Comparison of ENCODE assay signal across 29 mouse cellular contexts in the genomic region with DNA sequence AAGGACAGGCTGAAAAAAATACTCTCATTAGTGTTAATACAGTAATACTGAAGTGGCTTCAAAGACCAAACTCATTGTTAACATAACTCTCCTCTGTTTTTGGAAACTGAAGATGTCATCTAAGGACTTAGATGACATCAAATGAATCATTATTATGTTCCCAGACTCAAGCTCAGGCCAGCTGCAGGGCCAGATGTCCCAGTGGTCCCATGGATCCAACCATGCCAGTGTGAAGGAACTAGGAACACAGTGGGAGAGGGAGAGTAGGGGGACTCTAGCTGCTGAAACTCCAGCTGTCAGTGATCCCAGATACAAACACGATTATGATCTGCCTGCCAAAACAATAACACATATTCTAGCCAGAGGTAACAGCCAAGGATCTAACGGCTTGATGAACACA. TPM values are rescaled to one million over a fixed set of nuclear protein-coding genes. Genes with fewer than 3 reads are reported as not detected.
DNase-seq lines count a peak whose midpoint lies in the region; TF ChIP-seq lines count a peak whose summit lies in the region.
"Had no signal": no experiment of that assay in that cellular context is flagged by ENCODE, and none has a peak within 500 bp of the region (broad histone marks: within the 10 kb centered on the region; RNA-seq: fewer than 3 reads in every experiment).

No protein-coding gene starts in this region.

- in situ Hi-C loops in CH12.LX (cut with MboI; ENCODE audit: low pct_ligation_motif_present, low pct_unique_long_range_greater_than_20kb, low sequenced_read_pairs): no loop called here

- no peaks in the 10 kb centered on the region for H3K79me2 ChIP-seq in CH12.LX (replicated peaks; ENCODE audit: control insufficient read depth, extremely low read depth, insufficient read depth, poor library complexity, severe bottlenecking)

- no peak for TF ChIP-seq EP300 in CH12.LX (IDR thresholded peaks at IDR 0.05; ENCODE audit: low read length)

- no peak for TF ChIP-seq CTCF in kidney, adult 2 months (conservative IDR thresholded peaks at IDR 0.05; ENCODE audit: insufficient read depth, insufficient read length, low read depth, low read length)
- TF ChIP-seq CTCF in CH12.LX (conservative IDR thresholded peaks at IDR 0.05 in 1 of 2, IDR thresholded peaks at IDR 0.05 in 1 of 2; ENCODE audit: low read depth in 2 of 2, low read length in 2 of 2): no peak

- TF ChIP-seq RAD21 in CH12.LX (IDR thresholded peaks at IDR 0.05; ENCODE audit: low read depth, low read length): no peak

- WGBS in kidney, adult 2 months: 75% methylated on average over 2 of the region's 2 CpGs

- dilution Hi-C loops in CH12.LX (cut with MboI; ENCODE audit: extremely low pct_ligation_motif_present, extremely low pct_unique_long_range_greater_than_20kb, low sequenced_read_pairs): no loop called here

- H3K4me3 ChIP-seq in kidney, adult 2 months (ENCODE audit: insufficient read depth, low read depth, low read length): no peak overlapping the region
- no peak overlapping the region for H3K4me3 ChIP-seq in CH12.LX (replicated peaks in 1 of 3; ENCODE audit: low read depth in 2 of 3, low read length in 2 of 3, poor library complexity in 1 of 3)
- H3K4me3 ChIP-seq: forebrain, embryonic 10.5 days; forebrain, embryonic 13.5 days; heart, embryonic 12.5 days; heart, embryonic 15.5 days; hindbrain, embryonic 10.5 days; hindbrain, embryonic 13.5 days; intestine, embryonic 15.5 days had no signal

- DNase-seq in gastrocnemius, postnatal 25 days: peak; percentile 40
- DNase-seq in gastrocnemius, postnatal 10 days: no peak
- peak; percentile 37 for DNase-seq in kidney, postnatal 10 days
- DNase-seq in kidney, adult 2 months: no peak
- no peak for DNase-seq in CH12.LX (ENCODE audit: extremely low read depth)
- peak; percentile 67 for DNase-seq in skeletal muscle tissue, adult 2 months (ENCODE audit: low read depth, low spot score)
- DNase-seq: adrenal gland, adult 8-10 months; adrenal gland, postnatal 25 days; cerebellum, adult 18-20 months; cerebellum, adult 9-10 months; cerebellum, postnatal 14 days; heart, postnatal 10 days; heart, postnatal 36 days had no signal

- no peaks in the 10 kb centered on the region for H3K27me3 ChIP-seq in kidney, adult 2 months (replicated peaks; ENCODE audit: control insufficient read depth, insufficient read depth, low read length)
- H3K27me3 ChIP-seq in CH12.LX (replicated peaks): no peaks in the 10 kb centered on the region
- H3K27me3 ChIP-seq: forebrain, embryonic 13.5 days; heart, embryonic 12.5 days; heart, embryonic 15.5 days; hindbrain, embryonic 13.5 days; intestine, embryonic 15.5 days had no signal

- H3K4me2 ChIP-seq in CH12.LX (ENCODE audit: insufficient read depth, low read depth, poor library complexity, severe bottlenecking): no peak overlapping the region
- H3K4me2 ChIP-seq: forebrain, embryonic 13.5 days; heart, embryonic 12.5 days; heart, embryonic 15.5 days; hindbrain, embryonic 13.5 days; intestine, embryonic 15.5 days had no signal

- no peak overlapping the region for H3K27ac ChIP-seq in kidney, adult 2 months (ENCODE audit: insufficient read depth, low read depth, low read length)
- peak overlapping the region; percentile 67 for H3K27ac ChIP-seq in CH12.LX (ENCODE audit: insufficient read depth, low read depth)
- H3K27ac ChIP-seq: forebrain, embryonic 10.5 days; forebrain, embryonic 13.5 days; heart, embryonic 15.5 days; hindbrain, embryonic 10.5 days; hindbrain, embryonic 13.5 days; intestine, embryonic 15.5 days had no signal

- no peaks in the 10 kb centered on the region for H3K36me3 ChIP-seq in kidney, adult 2 months (ENCODE audit: control insufficient read depth, insufficient read depth, low read length)
- H3K36me3 ChIP-seq in CH12.LX (replicated peaks in 1 of 2; ENCODE audit: control insufficient read depth in 1 of 2, insufficient read depth in 1 of 2, low read length in 1 of 2): no peaks in the 10 kb centered on the region
- H3K36me3 ChIP-seq: forebrain, embryonic 10.5 days; heart, embryonic 12.5 days; heart, embryonic 15.5 days; hindbrain, embryonic 10.5 days; hindbrain, embryonic 13.5 days; intestine, embryonic 15.5 days had no signal

- TF ChIP-seq POLR2A in kidney, adult 2 months (IDR thresholded peaks at IDR 0.05; ENCODE audit: low read depth, low read length): no peak
- no peak for TF ChIP-seq POLR2A in CH12.LX (IDR thresholded peaks at IDR 0.05; ENCODE audit: low read depth, low read length)

- no peaks in the 10 kb centered on the region for H3K9me3 ChIP-seq in CH12.LX (replicated peaks; ENCODE audit: low read length)
- H3K9me3 ChIP-seq: forebrain, embryonic 10.5 days; forebrain, embryonic 13.5 days; heart, embryonic 12.5 days; heart, embryonic 15.5 days; hindbrain, embryonic 10.5 days; hindbrain, embryonic 13.5 days; intestine, embryonic 15.5 days had no signal

- H3K9ac ChIP-seq in CH12.LX (ENCODE audit: insufficient read depth, low read depth): no peak overlapping the region
- H3K9ac ChIP-seq: forebrain, embryonic 13.5 days; heart, embryonic 12.5 days; heart, embryonic 15.5 days; hindbrain, embryonic 13.5 days; intestine, embryonic 15.5 days had no signal

- no peaks in the 10 kb centered on the region for H3K4me1 ChIP-seq in kidney, adult 2 months (ENCODE audit: control insufficient read depth, insufficient read depth, low read length)
- H3K4me1 ChIP-seq in CH12.LX (ENCODE audit: control insufficient read depth in 1 of 2, insufficient read depth in 2 of 2): peaks cover 26 to 75% of the 10 kb centered on the region in 2 experiments
- H3K4me1 ChIP-seq: forebrain, embryonic 13.5 days; hindbrain, embryonic 10.5 days; hindbrain, embryonic 13.5 days; intestine, embryonic 15.5 days had no signal

TF ChIP-seq in CH12.LX, 34 proteins besides CTCF, POLR2A, EP300 and RAD21:
- no peak for TF ChIP-seq CHD1 (IDR thresholded peaks at IDR 0.05; ENCODE audit: low read depth, low read length)
- no peak for TF ChIP-seq ETS1 (conservative IDR thresholded peaks at IDR 0.05; ENCODE audit: low read depth, low read length)
- no peak for TF ChIP-seq UBTF (IDR thresholded peaks at IDR 0.05; ENCODE audit: low read depth, low read length)
- TF ChIP-seq TCF12 (IDR thresholded peaks at IDR 0.05; ENCODE audit: low read depth, low read length): no peak
- no peak for TF ChIP-seq JUN (IDR thresholded peaks at IDR 0.05; ENCODE audit: insufficient read depth, low read depth, low read length)
- TF ChIP-seq MEF2A (IDR thresholded peaks at IDR 0.05; ENCODE audit: borderline replicate concordance, low read depth, low read length): no peak
- no peak for TF ChIP-seq SIN3A (IDR thresholded peaks at IDR 0.05; ENCODE audit: low read length)
- no peak for TF ChIP-seq KAT2A (IDR thresholded peaks at IDR 0.05; ENCODE audit: insufficient replicate concordance, low read length)
- no peak for TF ChIP-seq CHD2 (IDR thresholded peaks at IDR 0.05; ENCODE audit: low read length)
- TF ChIP-seq MYC (IDR thresholded peaks at IDR 0.05; ENCODE audit: low read depth, low read length): no peak
- no peak for TF ChIP-seq USF1 (IDR thresholded peaks at IDR 0.05; ENCODE audit: low read depth, low read length)

RNA-seq across cellular contexts. Expression of a gene that starts 39.5 kb away (rescaled TPM):
- not detected for total RNA-seq in gastrocnemius, postnatal 25 days (2021)
- under 1 TPM; 0.07 to 0.12 TPM for total RNA-seq in gastrocnemius, postnatal 10 days (2021)
- polyA plus RNA-seq in kidney, adult 2 months (2012; rRNA removed): 0.10 and 0.39 TPM in 2 replicates
- total RNA-seq in CH12.LX (2012; rRNA removed) (0.08 and 0.13 TPM in 2 replicates), CH12.LX (2014; rRNA removed) (not detected in 2 replicates)
- 0.11 TPM in 1 of 2 replicates, not detected in the other for polyA plus RNA-seq in CH12.LX (2012; ENCODE audit: insufficient read length, low read depth)
- total RNA-seq: adrenal gland, postnatal 25 days; ES-E14; gastrocnemius, adult 8-10 months; granulocyte monocyte progenitor cell, adult 5-6 weeks had no signal
- polyA plus RNA-seq: C2C12 had no signal

RNA-seq across cellular contexts. Expression of a gene that starts 51.5 kb away (rescaled TPM):
- not detected for total RNA-seq in gastrocnemius, postnatal 25 days (2021)
- not detected for total RNA-seq in gastrocnemius, postnatal 10 days (2021)
- polyA plus RNA-seq in kidney, adult 2 months (2012; rRNA removed): 0.27 TPM in 1 of 2 replicates, not detected in the other
- total RNA-seq in CH12.LX (2012; rRNA removed): 27.4 and 54.7 TPM in 2 replicates
- 49.8 and 53.7 TPM in 2 replicates for total RNA-seq in CH12.LX (2014; rRNA removed)
- 11.6 and 13.1 TPM in 2 replicates for polyA plus RNA-seq in CH12.LX (2012; ENCODE audit: insufficient read length, low read depth)
- total RNA-seq: adrenal gland, adult 8-10 months; ES-E14; gastrocnemius, adult 8-10 months; granulocyte monocyte progenitor cell, adult 5-6 weeks had no signal
- polyA plus RNA-seq: brain, embryonic 14.5 days; C2C12; embryonic facial prominence, embryonic 11.5 days; embryonic facial prominence, embryonic 14.5 days; forebrain, embryonic 10.5 days; forebrain, embryonic 13.5 days; forebrain, embryonic 16.5 days; heart, embryonic 12.5 days; hindbrain, embryonic 10.5 days; hindbrain, embryonic 13.5 days; hindbrain, embryonic 16.5 days; intestine, embryonic 15.5 days had no signal

Comparison
In these comparisons a context has a peak if more than half of its experiments do, and no peak if none do; other contexts are left out.
1. DNase-seq: peak in gastrocnemius, postnatal 25 days (single experiment), kidney, postnatal 10 days (single experiment) and skeletal muscle tissue, adult 2 months (single experiment); none in gastrocnemius, postnatal 10 days (single experiment), kidney, adult 2 months (single experiment) and CH12.LX (single experiment).
2. RNA of a gene that starts 51.5 kb away (total RNA-seq): 27.4 to 54.7 TPM in CH12.LX; not detected in gastrocnemius, postnatal 25 days and not detected in gastrocnemius, postnatal 10 days; every median in the first group is over 10 times any median in the second.